In genomic region chr9:65243249-65243648, GRCm38 (mm10) we compare ENCODE assay signal across 11 mouse cellular contexts. TPM values are rescaled to one million over a fixed set of nuclear protein-coding genes. Genes with fewer than 3 reads are reported as not detected.
DNase-seq lines count a peak whose midpoint lies in the region; ATAC-seq and TF ChIP-seq lines count a peak whose summit lies in the region.
"Had no signal": no experiment of that assay in that cellular context is flagged by ENCODE, and none has a peak within 500 bp of the region (broad histone marks: within the 10 kb centered on the region; RNA-seq: fewer than 3 reads in every experiment).

No protein-coding gene starts in this region.

- no peaks in the 10 kb centered on the region for H3K27me3 ChIP-seq in hindbrain, embryonic 13.5 days
- no peaks in the 10 kb centered on the region for H3K27me3 ChIP-seq in hindbrain, postnatal 0 days (ENCODE audit: insufficient read depth, low read length)
- H3K27me3 ChIP-seq in lung, embryonic 14.5 days (ENCODE audit: insufficient read depth, low read length) = no peaks in the 10 kb centered on the region
- H3K27me3 ChIP-seq in Patski = no peaks in the 10 kb centered on the region
- H3K27me3 ChIP-seq in limb, embryonic 14.5 days (ENCODE audit: control insufficient read depth, insufficient read depth, low read length) = no peaks in the 10 kb centered on the region
- no peaks in the 10 kb centered on the region for H3K27me3 ChIP-seq in thymus, adult 2 months (ENCODE audit: control insufficient read depth, insufficient read depth, low read length)

- H3K4me3 ChIP-seq in hindbrain, embryonic 13.5 days = no peak overlapping the region
- H3K4me3 ChIP-seq in hindbrain, postnatal 0 days (ENCODE audit: low read length) = no peak overlapping the region
- H3K4me3 ChIP-seq in lung, embryonic 14.5 days (ENCODE audit: low read depth, low read length) = no peak overlapping the region
- H3K4me3 ChIP-seq in limb, embryonic 14.5 days (replicated peaks; ENCODE audit: low read length) = no peak overlapping the region
- no peak overlapping the region for H3K4me3 ChIP-seq in thymus, adult 2 months (ENCODE audit: control insufficient read depth, insufficient read depth, low read length)

- POLR2A ChIA-PET in Patski (lab: Charles Lee) = no interaction called here

- TF ChIP-seq CTCF in hindbrain, postnatal 0 days (IDR thresholded peaks at IDR 0.05; ENCODE audit: low read depth) = no peak
- no peak for TF ChIP-seq CTCF in lung, embryonic 14.5 days (IDR thresholded peaks at IDR 0.05; ENCODE audit: low read depth)
- no peak for TF ChIP-seq CTCF in Patski (IDR thresholded peaks at IDR 0.05)
- no peak for TF ChIP-seq CTCF in thymus, adult 2 months (IDR thresholded peaks at IDR 0.05; ENCODE audit: borderline replicate concordance, control insufficient read depth, extremely low read depth, insufficient read depth, low read length, poor library complexity)

- H3K9me3 ChIP-seq in hindbrain, embryonic 13.5 days = no peaks in the 10 kb centered on the region
- H3K9me3 ChIP-seq in hindbrain, postnatal 0 days (ENCODE audit: low read length) = no peaks in the 10 kb centered on the region
- no peaks in the 10 kb centered on the region for H3K9me3 ChIP-seq in lung, embryonic 14.5 days (ENCODE audit: low read depth, low read length)
- H3K9me3 ChIP-seq in limb, embryonic 14.5 days (ENCODE audit: control insufficient read depth, low read length) = no peaks in the 10 kb centered on the region

- peaks cover 26% of the 10 kb centered on the region for H3K4me1 ChIP-seq in hindbrain, embryonic 13.5 days (replicated peaks)
- no peaks in the 10 kb centered on the region for H3K4me1 ChIP-seq in hindbrain, postnatal 0 days (ENCODE audit: insufficient read depth, low read length)
- 0 out of 2 replicates have a peak, but pooled peaks cover 2% of the 10 kb centered on the region for H3K4me1 ChIP-seq in lung, embryonic 14.5 days (ENCODE audit: insufficient read depth)
- peaks cover 6% of the 10 kb centered on the region; the same call in 1 of the 2 replicates for H3K4me1 ChIP-seq in limb, embryonic 14.5 days (ENCODE audit: control insufficient read depth, insufficient read depth, low read length)
- peaks cover 12% of the 10 kb centered on the region for H3K4me1 ChIP-seq in thymus, adult 2 months (replicated peaks; ENCODE audit: control insufficient read depth, insufficient read depth, low read length)

- ATAC-seq in hindbrain, embryonic 13.5 days (ENCODE audit: low FRiP score) = no peak
- ATAC-seq in hindbrain, postnatal 0 days = no peak
- peak; percentile 57 for ATAC-seq in lung, embryonic 14.5 days (ENCODE audit: insufficient read depth)
- no peak for ATAC-seq in Patski
- no peak for ATAC-seq in limb, embryonic 14.5 days (ENCODE audit: low FRiP score, low read depth)

- H3K27ac ChIP-seq in hindbrain, embryonic 13.5 days = peak overlapping the region; percentile 48; the same call in 1 of the 2 replicates
- no peak overlapping the region for H3K27ac ChIP-seq in hindbrain, postnatal 0 days
- 0 out of 2 replicates have a peak overlapping the region, but pooled peaks have one; percentile 43 for H3K27ac ChIP-seq in lung, embryonic 14.5 days (ENCODE audit: low read depth)
- H3K27ac ChIP-seq in limb, embryonic 14.5 days (replicated peaks; ENCODE audit: low read depth, low read length) = no peak overlapping the region
- no peak overlapping the region for H3K27ac ChIP-seq in thymus, adult 2 months (ENCODE audit: control insufficient read depth, insufficient read depth, low read length)

- CTCF ChIA-PET in Patski (lab: Charles Lee) = interaction anchor here (1.2 kb wide), 1 partner anchor 32 kb away, joined by 4 read pairs; no protein-coding TSS in a partner anchor

- peak overlapping the region; percentile 56 for H3K9ac ChIP-seq in hindbrain, embryonic 13.5 days
- H3K9ac ChIP-seq in hindbrain, postnatal 0 days (replicated peaks; ENCODE audit: low read length) = no peak overlapping the region
- no peak overlapping the region for H3K9ac ChIP-seq in lung, embryonic 14.5 days
- no peak overlapping the region for H3K9ac ChIP-seq in limb, embryonic 14.5 days (ENCODE audit: low read depth, low read length, severe bottlenecking)

- WGBS in hindbrain, embryonic 13.5 days = 57% methylated on average over 4 of the region's 4 CpGs
- 41% methylated on average over 4 of the region's 4 CpGs for WGBS in hindbrain, postnatal 0 days
- 30% methylated on average over 4 of the region's 4 CpGs for WGBS in lung, embryonic 14.5 days
- 55% methylated on average over 4 of the region's 4 CpGs for WGBS in limb, embryonic 14.5 days
- WGBS in thymus, adult 2 months = 87% methylated on average over 4 of the region's 4 CpGs

- in situ Hi-C loops in Patski (cut with MboI; ENCODE audit: low pct_unique_long_range_greater_than_20kb) = no loop called here

- no peak for DNase-seq in hindbrain, postnatal 0 days (ENCODE audit: low spot score)
- peak; percentile 68 for DNase-seq in lung, embryonic 14.5 days
- no peak for DNase-seq in lung, postnatal 36 days
- peak; percentile 30 for DNase-seq in Patski (ENCODE audit: low read depth, low spot score)
- DNase-seq in limb, embryonic 14.5 days (ENCODE audit: low spot score) = peak; percentile 25
- DNase-seq in urinary bladder, postnatal 10 days (ENCODE audit: low spot score) = no peak
- DNase-seq in thymus, adult 2 months = no peak
- DNase-seq: cerebellum, adult 2 months had no signal

- no peaks in the 10 kb centered on the region for H3K36me3 ChIP-seq in hindbrain, embryonic 13.5 days
- H3K36me3 ChIP-seq in hindbrain, postnatal 0 days (ENCODE audit: insufficient read depth, low read length) = no peaks in the 10 kb centered on the region
- H3K36me3 ChIP-seq in lung, embryonic 14.5 days (ENCODE audit: insufficient read depth) = no peaks in the 10 kb centered on the region
- H3K36me3 ChIP-seq in limb, embryonic 14.5 days (ENCODE audit: control insufficient read depth, insufficient read depth, low read length) = no peaks in the 10 kb centered on the region
- H3K36me3 ChIP-seq in thymus, adult 2 months (ENCODE audit: control insufficient read depth, insufficient read depth, low read length) = no peaks in the 10 kb centered on the region

- TF ChIP-seq POLR2A in limb, embryonic 14.5 days (IDR thresholded peaks at IDR 0.05; ENCODE audit: borderline replicate concordance, extremely low read depth, insufficient read depth, insufficient read length) = no peak
- no peak for TF ChIP-seq POLR2A in thymus, adult 2 months (IDR thresholded peaks at IDR 0.05; ENCODE audit: control insufficient read depth, extremely low read depth, insufficient read depth, low read length, poor library complexity)

- no peak overlapping the region for H3K4me2 ChIP-seq in hindbrain, embryonic 13.5 days
- H3K4me2 ChIP-seq in hindbrain, postnatal 0 days (ENCODE audit: low read depth, low read length) = no peak overlapping the region
- no peak overlapping the region for H3K4me2 ChIP-seq in lung, embryonic 14.5 days
- no peak overlapping the region for H3K4me2 ChIP-seq in limb, embryonic 14.5 days (replicated peaks; ENCODE audit: low read depth, low read length, severe bottlenecking)

RNA-seq across cellular contexts. Expression of gene Cilp, which starts 21.7 kb away (rescaled TPM):
- polyA plus RNA-seq in hindbrain, embryonic 13.5 days (2015; fragmentation: Nextera tagmentation; extraction: Ambion mirVana) = 0.57 and 0.60 TPM in 2 replicates
- 0.16 and 0.29 TPM in 2 replicates for total RNA-seq in hindbrain, postnatal 0 days (2014; rRNA removed)
- polyA plus RNA-seq in hindbrain, postnatal 0 days (2015; fragmentation: Nextera tagmentation; extraction: Ambion mirVana) = 0.29 and 0.37 TPM in 2 replicates
- polyA plus RNA-seq in lung, embryonic 14.5 days (2014; fragmentation: Nextera tagmentation; extraction: Ambion mirVana) = 0.22 TPM in 1 of 2 replicates, not detected in the other
- not detected for polyA plus RNA-seq in Patski (2021)
- polyA plus RNA-seq in limb, embryonic 14.5 days (2012; rRNA removed) = 5.5 and 6.5 TPM in 2 replicates
- 7.2 and 9.5 TPM in 2 replicates for polyA plus RNA-seq in limb, embryonic 14.5 days (2014; fragmentation: Nextera tagmentation; extraction: Ambion mirVana)
- polyA plus RNA-seq in thymus, adult 2 months (2012; rRNA removed) = 1.8 and 2.0 TPM in 2 replicates
- total RNA-seq: granulocyte monocyte progenitor cell, adult 5-6 weeks; layer of hippocampus, adult 18-20 months had no signal

RNA-seq across cellular contexts. Expression of gene Parp16, which starts 48.1 kb away (rescaled TPM):
- polyA plus RNA-seq in hindbrain, embryonic 13.5 days (2015; fragmentation: Nextera tagmentation; extraction: Ambion mirVana) = 5.9 and 6.1 TPM in 2 replicates
- total RNA-seq in hindbrain, postnatal 0 days (2014; rRNA removed) = 2.6 and 6.7 TPM in 2 replicates
- polyA plus RNA-seq in hindbrain, postnatal 0 days (2015; fragmentation: Nextera tagmentation; extraction: Ambion mirVana) = 5.9 and 6.3 TPM in 2 replicates
- polyA plus RNA-seq in lung, embryonic 14.5 days (2014; fragmentation: Nextera tagmentation; extraction: Ambion mirVana) = 5.3 and 6.9 TPM in 2 replicates
- polyA plus RNA-seq in Patski (2021) = 7.0 TPM
- 7.6 and 8.3 TPM in 2 replicates for polyA plus RNA-seq in limb, embryonic 14.5 days (2012; rRNA removed)
- polyA plus RNA-seq in limb, embryonic 14.5 days (2014; fragmentation: Nextera tagmentation; extraction: Ambion mirVana) = 6.5 and 7.6 TPM in 2 replicates
- 9.3 and 17.1 TPM in 2 replicates for polyA plus RNA-seq in thymus, adult 2 months (2012; rRNA removed)

RNA-seq across cellular contexts. Expression of gene Clpx, which starts 50.8 kb away (rescaled TPM):
- polyA plus RNA-seq in hindbrain, embryonic 13.5 days (2015; fragmentation: Nextera tagmentation; extraction: Ambion mirVana) = 40.9 and 46.8 TPM in 2 replicates
- 22.7 and 23.3 TPM in 2 replicates for total RNA-seq in hindbrain, postnatal 0 days (2014; rRNA removed)
- polyA plus RNA-seq in hindbrain, postnatal 0 days (2015; fragmentation: Nextera tagmentation; extraction: Ambion mirVana) = 37.1 and 41.2 TPM in 2 replicates
- 44.7 and 53.0 TPM in 2 replicates for polyA plus RNA-seq in lung, embryonic 14.5 days (2014; fragmentation: Nextera tagmentation; extraction: Ambion mirVana)
- 39.2 TPM for polyA plus RNA-seq in Patski (2021)
- polyA plus RNA-seq in limb, embryonic 14.5 days (2012; rRNA removed) = 19.6 and 23.8 TPM in 2 replicates
- 52.7 and 55.6 TPM in 2 replicates for polyA plus RNA-seq in limb, embryonic 14.5 days (2014; fragmentation: Nextera tagmentation; extraction: Ambion mirVana)
- 10.1 and 11.8 TPM in 2 replicates for polyA plus RNA-seq in thymus, adult 2 months (2012; rRNA removed)

Comparison
In these comparisons a context has a peak if more than half of its experiments do, and no peak if none do; other contexts are left out.
1. H3K27ac ChIP-seq: peak in hindbrain, embryonic 13.5 days (single experiment) and lung, embryonic 14.5 days (single experiment); none in hindbrain, postnatal 0 days (single experiment), limb, embryonic 14.5 days (single experiment) and thymus, adult 2 months (single experiment).
2. DNase-seq: peak in lung, embryonic 14.5 days (single experiment), Patski (single experiment) and limb, embryonic 14.5 days (single experiment); none in hindbrain, postnatal 0 days (single experiment), lung, postnatal 36 days (single experiment), urinary bladder, postnatal 10 days (single experiment) and thymus, adult 2 months (single experiment).